Mouse (Mus musculus) lung, postnatal 0 days (tissue): ENCODE results near the gene Zfp46. TPM values are rescaled to one million over a fixed set of nuclear protein-coding genes. Genes with fewer than 3 reads are reported as not detected.

Source experiments
- ATAC-seq: fragments of 200-750 bp; cut with Nextera tagmentation; 2 replicates; pipeline ENCODE4 v1.8.0; 2017; ENCODE audit warnings: moderate library complexity
- DNase-seq: peaks from one replicate; pipeline ENCODE4 v3.0.0-alpha.2; 2016; ENCODE audit warnings: low spot score
- H3K27ac ChIP-seq: fragments of 300-500 bp; sonication (generic); 2 replicates; pipeline ENCODE4 v1.5.1; 2014; ENCODE audit warnings: antibody characterized with exemption, mild to moderate bottlenecking, low read length, mixed read lengths
- H3K27me3 ChIP-seq: fragments of 300-500 bp; sonication (generic); replicated peaks from 2 replicates; pipeline ENCODE4 v1.6.1; 2014; ENCODE audit warnings: low read length, mixed read lengths; ENCODE audit not compliant: insufficient read depth
- H3K36me3 ChIP-seq: fragments of 300-500 bp; sonication (generic); 2 replicates; pipeline ENCODE4 v1.6.1; 2014; ENCODE audit warnings: low read length, mixed read lengths; ENCODE audit not compliant: insufficient read depth
- H3K4me1 ChIP-seq: fragments of 300-500 bp; sonication (generic); 2 replicates; pipeline ENCODE4 v1.6.1; 2014; ENCODE audit warnings: antibody characterized with exemption, low read depth, low read length, mixed read lengths; ENCODE audit not compliant: insufficient read depth
- H3K4me2 ChIP-seq: fragments of 300-500 bp; sonication (generic); replicated peaks from 2 replicates; pipeline ENCODE4 v1.6.1; 2014; ENCODE audit warnings: low read depth, mild to moderate bottlenecking, low read length, moderate library complexity, mixed read lengths
- H3K4me3 ChIP-seq: fragments of 300-500 bp; sonication (generic); 2 replicates; pipeline ENCODE4 v1.5.1; 2014; ENCODE audit warnings: low read depth, low read length
- H3K9ac ChIP-seq: fragments of 300-500 bp; sonication (generic); replicated peaks from 2 replicates; pipeline ENCODE4 v1.6.1; 2014; ENCODE audit warnings: low read depth, mild to moderate bottlenecking
- H3K9me3 ChIP-seq: fragments of 300-500 bp; sonication (generic); 2 replicates; pipeline ENCODE4 v1.6.1; 2016; ENCODE audit warnings: low read length, mixed read lengths
- CTCF ChIP-seq: IDR thresholded peaks from 2 replicates; pipeline ENCODE4 v1.5.1; 2016; ENCODE audit warnings: antibody characterized with exemption, mild to moderate bottlenecking
- EP300 ChIP-seq: IDR thresholded peaks from 2 replicates; pipeline ENCODE4 v1.6.1; 2016; ENCODE audit warnings: antibody characterized with exemption, mild to moderate bottlenecking, control low read depth
- WGBS: fragments of 180-500 bp; shearing (Covaris S2); extraction: QIAGEN DNeasy Blood & Tissue Kit; methylation state at CpG from one replicate; pipeline ENCODE4 v1.1.7; 2014; 5-methylcytosine and 5-hydroxymethylcytosine counted together
- polyA plus RNA-seq: library from polyadenylated mRNA; unstranded; fragments of >200 nt; fragmentation: Nextera tagmentation; extraction: Ambion mirVana; gene quantifications from 2 replicates; pipeline ENCODE4 v1.2.1, GENCODE M21; 2015

Zfp46 gene
- polyA plus RNA-seq, 1 experiment from 2014 or later, result 21.0 TPM

GRCm38 (mm10) chr4:136259916-136260315, 24.6 kb upstream of the Zfp46 start:
- 52% methylated on average over 3 of the region's 3 CpGs for WGBS
- Histone ChIP-seq H3K27me3 (no peaks in the 10 kb centered on the region), H3K4me1 (no peaks in the 10 kb centered on the region), H3K36me3 (no peaks in the 10 kb centered on the region), H3K4me3 (no peak overlapping the region), H3K9me3 (no peaks in the 10 kb centered on the region), H3K9ac (no peak overlapping the region), H3K27ac (no peak overlapping the region), H3K4me2 (no peak overlapping the region)
- ATAC-seq (no peak), DNase-seq (no peak)
- TF ChIP-seq EP300 (no peak), CTCF (no peak)

GRCm38 (mm10) chr4:136260491-136261180, 23.8 kb upstream of the Zfp46 start:
- WGBS, result 36% methylated on average over 10 of the region's 10 CpGs

GRCm38 (mm10) chr4:136261912-136262311, 22.6 kb upstream of the Zfp46 start:
- Histone ChIP-seq H3K9ac (no peak overlapping the region), H3K27ac (no peak overlapping the region; the same call in 1 of the 2 replicates), H3K36me3 (no peaks in the 10 kb centered on the region), H3K27me3 (no peaks in the 10 kb centered on the region), H3K4me1 (no peaks in the 10 kb centered on the region), H3K4me2 (no peak overlapping the region), H3K4me3 (no peak overlapping the region), H3K9me3 (no peaks in the 10 kb centered on the region)
- DNase-seq, result peak; percentile 58
- WGBS, result 45% methylated on average over 10 of the region's 10 CpGs
- TF ChIP-seq CTCF (peak; percentile 12; the same call in 1 of the 2 replicates), EP300 (no peak)
- ATAC-seq, result peak; percentile 27

More at GRCm38 (mm10) chr4:136260491-136261180, 23.8 kb upstream of the Zfp46 start:
- no peak overlapping the region for H3K9ac ChIP-seq
- H3K9me3 ChIP-seq, result no peaks in the 10 kb centered on the region
- ATAC-seq, result peak; percentile 90
- H3K4me2 ChIP-seq, result no peak overlapping the region
- H3K27ac ChIP-seq, result no peak overlapping the region
- H3K27me3 ChIP-seq, result no peaks in the 10 kb centered on the region
- no peaks in the 10 kb centered on the region for H3K4me1 ChIP-seq
- H3K4me3 ChIP-seq, result no peak overlapping the region
- peak; percentile 90 for DNase-seq
- TF ChIP-seq EP300 (no peak), CTCF (peak; percentile 97)
- H3K36me3 ChIP-seq, result no peaks in the 10 kb centered on the region

GRCm38 (mm10) chr4:136263555-136263954, 20.9 kb upstream of the Zfp46 start:
- H3K36me3 ChIP-seq, result no peaks in the 10 kb centered on the region
- H3K27ac ChIP-seq, result no peak overlapping the region
- WGBS, result 95% methylated on average over 4 of the region's 4 CpGs
- no peaks in the 10 kb centered on the region for H3K4me1 ChIP-seq
- no peak for ATAC-seq
- TF ChIP-seq EP300 (no peak), CTCF (no peak)
- no peaks in the 10 kb centered on the region for H3K9me3 ChIP-seq
- no peak overlapping the region for H3K4me2 ChIP-seq
- H3K9ac ChIP-seq, result no peak overlapping the region
- no peaks in the 10 kb centered on the region for H3K27me3 ChIP-seq
- no peak for DNase-seq
- H3K4me3 ChIP-seq, result no peak overlapping the region

GRCm38 (mm10) chr4:136266716-136267343, 17.7 kb upstream of the Zfp46 start:
- 68% methylated on average over 9 of the region's 9 CpGs for WGBS
- H3K9me3 ChIP-seq, result no peaks in the 10 kb centered on the region
- no peak overlapping the region for H3K4me2 ChIP-seq
- ATAC-seq, result no peak
- H3K9ac ChIP-seq, result no peak overlapping the region
- H3K27me3 ChIP-seq, result no peaks in the 10 kb centered on the region
- no peak for DNase-seq
- no peaks in the 10 kb centered on the region for H3K4me1 ChIP-seq
- H3K36me3 ChIP-seq, result no peaks in the 10 kb centered on the region
- no peak overlapping the region for H3K27ac ChIP-seq
- no peak for TF ChIP-seq CTCF
- no peak for TF ChIP-seq EP300
- no peak overlapping the region for H3K4me3 ChIP-seq

GRCm38 (mm10) chr4:136268912-136269311, 15.6 kb upstream of the Zfp46 start:
- no peak overlapping the region for H3K4me2 ChIP-seq
- ATAC-seq, result no peak
- no peak overlapping the region for H3K4me3 ChIP-seq
- 91% methylated on average over 1 of the region's 1 CpGs for WGBS
- H3K4me1 ChIP-seq, result no peaks in the 10 kb centered on the region
- no peaks in the 10 kb centered on the region for H3K27me3 ChIP-seq
- H3K27ac ChIP-seq, result no peak overlapping the region
- TF ChIP-seq EP300, result no peak
- TF ChIP-seq CTCF, result no peak
- no peaks in the 10 kb centered on the region for H3K36me3 ChIP-seq
- DNase-seq, result no peak
- H3K9me3 ChIP-seq, result peaks cover 8% of the 10 kb centered on the region; the same call in 1 of the 2 replicates
- no peak overlapping the region for H3K9ac ChIP-seq
